Mouse (Mus musculus): Measurements from ENCODE around the gene Pnmal2. TPM values are rescaled to one million over a fixed set of nuclear protein-coding genes. Genes with fewer than 3 reads are reported as not detected.

Gene Pnmal2
- polyA plus RNA-seq, 1 experiment from 2014 or later = 5.1 TPM

- H3K4me1 ChIP-seq (replicated peaks; ENCODE audit: control insufficient read depth, insufficient read depth, low read length) = peaks cover 39% of the 10 kb centered on the region
- H3K36me3 ChIP-seq (ENCODE audit: control insufficient read depth, insufficient read depth, low read length) = peaks cover 17% of the 10 kb centered on the region
- no peaks in the 10 kb centered on the region for H3K9me3 ChIP-seq (ENCODE audit: control insufficient read depth, low read length)
- peak overlapping the region; percentile 74 for H3K4me2 ChIP-seq (ENCODE audit: low read depth, low read length)
- ATAC-seq (ENCODE audit: low read depth) = no peak
- H3K9ac ChIP-seq (ENCODE audit: low read length) = peak overlapping the region; percentile 98
- peak overlapping the region; percentile 98 for H3K4me3 ChIP-seq (ENCODE audit: low read length)
- 50% methylated on average over 21 of the region's 21 CpGs for WGBS
- H3K27ac ChIP-seq (ENCODE audit: low read length) = no peak overlapping the region; the same call in 1 of the 2 replicates
- no peaks in the 10 kb centered on the region for H3K27me3 ChIP-seq (ENCODE audit: control insufficient read depth, insufficient read depth, low read depth, low read length)
Observed at GRCm38 (mm10) chr7:16920818-16921791, 23.4 kb upstream of the Pnmal2 start.

- H3K4me2 ChIP-seq (ENCODE audit: low read depth, low read length) = peak overlapping the region; percentile 74
- H3K27ac ChIP-seq (ENCODE audit: low read length) = peak overlapping the region; percentile 24; the same call in 1 of the 2 replicates
- peak overlapping the region; percentile 98 for H3K9ac ChIP-seq (ENCODE audit: low read length)
- ATAC-seq (ENCODE audit: low read depth) = no peak
- no peaks in the 10 kb centered on the region for H3K27me3 ChIP-seq (ENCODE audit: control insufficient read depth, insufficient read depth, low read depth, low read length)
- peaks cover 36% of the 10 kb centered on the region for H3K4me1 ChIP-seq (replicated peaks; ENCODE audit: control insufficient read depth, insufficient read depth, low read length)
- WGBS = 33% methylated on average over 6 of the region's 6 CpGs
- peak overlapping the region; percentile 98 for H3K4me3 ChIP-seq (ENCODE audit: low read length)
- H3K36me3 ChIP-seq (ENCODE audit: control insufficient read depth, insufficient read depth, low read length) = peaks cover 14% of the 10 kb centered on the region
- no peaks in the 10 kb centered on the region for H3K9me3 ChIP-seq (ENCODE audit: control insufficient read depth, low read length)
Observed at GRCm38 (mm10) chr7:16921881-16922335, 22.6 kb upstream of the Pnmal2 start.

GRCm38 (mm10) chr7:16922360-16922973 is 22.0 kb upstream of the Pnmal2 start:
- H3K27me3 ChIP-seq (ENCODE audit: control insufficient read depth, insufficient read depth, low read depth, low read length) = no peaks in the 10 kb centered on the region
- peaks cover 36% of the 10 kb centered on the region for H3K4me1 ChIP-seq (replicated peaks; ENCODE audit: control insufficient read depth, insufficient read depth, low read length)
- peak overlapping the region; percentile 98 for H3K4me3 ChIP-seq (ENCODE audit: low read length)
- no peak for ATAC-seq (ENCODE audit: low read depth)
- H3K27ac ChIP-seq (ENCODE audit: low read length) = no peak overlapping the region
- H3K36me3 ChIP-seq (ENCODE audit: control insufficient read depth, insufficient read depth, low read length) = peaks cover 9% of the 10 kb centered on the region
- H3K4me2 ChIP-seq (ENCODE audit: low read depth, low read length) = peak overlapping the region; percentile 74
- 37% methylated on average over 10 of the region's 10 CpGs for WGBS
- no peaks in the 10 kb centered on the region for H3K9me3 ChIP-seq (ENCODE audit: control insufficient read depth, low read length)
- H3K9ac ChIP-seq (ENCODE audit: low read length) = peak overlapping the region; percentile 98

- H3K4me3 ChIP-seq (ENCODE audit: low read length) = peak overlapping the region; percentile 98
- under 1% methylated on average over 49 of the region's 57 CpGs for WGBS
- peaks cover 2% of the 10 kb centered on the region; the same call in 1 of the 2 replicates for H3K36me3 ChIP-seq (ENCODE audit: control insufficient read depth, insufficient read depth, low read length)
- peak overlapping the region; percentile 74 for H3K4me2 ChIP-seq (ENCODE audit: low read depth, low read length)
- peak overlapping the region; percentile 93 for H3K27ac ChIP-seq (ENCODE audit: low read length)
- peak; percentile 1; the same call in 1 of the 2 replicates for ATAC-seq (ENCODE audit: low read depth)
- H3K4me1 ChIP-seq (replicated peaks; ENCODE audit: control insufficient read depth, insufficient read depth, low read length) = peaks cover 30% of the 10 kb centered on the region
- no peaks in the 10 kb centered on the region for H3K9me3 ChIP-seq (ENCODE audit: control insufficient read depth, low read length)
- H3K27me3 ChIP-seq (ENCODE audit: control insufficient read depth, insufficient read depth, low read depth, low read length) = no peaks in the 10 kb centered on the region
- peak overlapping the region; percentile 98 for H3K9ac ChIP-seq (ENCODE audit: low read length)
Observed at GRCm38 (mm10) chr7:16923283-16924036, 21.0 kb upstream of the Pnmal2 start.

- H3K4me2 ChIP-seq (ENCODE audit: low read depth, low read length) = peak within 1 kb of the TSS; percentile 74
- peak within 1 kb of the TSS; percentile 98 for H3K4me3 ChIP-seq (ENCODE audit: low read length)
- peak; percentile 95 for ATAC-seq (ENCODE audit: low read depth)
- peak within 1 kb of the TSS; percentile 93 for H3K27ac ChIP-seq (ENCODE audit: low read length)
- H3K36me3 ChIP-seq (ENCODE audit: control insufficient read depth, insufficient read depth, low read length) = peaks cover 2% of the 10 kb centered on the region; the same call in 1 of the 2 replicates
- H3K27me3 ChIP-seq (ENCODE audit: control insufficient read depth, insufficient read depth, low read depth, low read length) = no peaks in the 10 kb centered on the region
- H3K9me3 ChIP-seq (ENCODE audit: control insufficient read depth, low read length) = no peaks in the 10 kb centered on the region
- H3K9ac ChIP-seq (ENCODE audit: low read length) = peak within 1 kb of the TSS; percentile 98
- H3K4me1 ChIP-seq (replicated peaks; ENCODE audit: control insufficient read depth, insufficient read depth, low read length) = peaks cover 30% of the 10 kb centered on the region
- 1% methylated on average over 49 of the region's 64 CpGs for WGBS
Observed at GRCm38 (mm10) chr7:16924037-16924834, 20.2 kb upstream of the Pnmal2 start, which contains the start of gene Calm3. TSS of gene Calm3 (minus strand) at chr7:16924114.

GRCm38 (mm10) chr7:16928341-16928740 is 16.1 kb upstream of the Pnmal2 start:
- 24% methylated on average over 2 of the region's 2 CpGs for WGBS

GRCm38 (mm10) chr7:16930850-16931249 is 13.6 kb upstream of the Pnmal2 start:
- no peaks in the 10 kb centered on the region for H3K36me3 ChIP-seq (ENCODE audit: control insufficient read depth, insufficient read depth, low read length)
- ATAC-seq (ENCODE audit: low read depth) = no peak
- WGBS = 7% methylated on average over 1 of the region's 1 CpGs
- no peak overlapping the region for H3K9ac ChIP-seq (ENCODE audit: low read length)
- H3K4me1 ChIP-seq (replicated peaks; ENCODE audit: control insufficient read depth, insufficient read depth, low read length) = no peaks in the 10 kb centered on the region
- H3K4me3 ChIP-seq (ENCODE audit: low read length) = no peak overlapping the region
- H3K27me3 ChIP-seq (ENCODE audit: control insufficient read depth, insufficient read depth, low read depth, low read length) = no peaks in the 10 kb centered on the region
- no peaks in the 10 kb centered on the region for H3K9me3 ChIP-seq (ENCODE audit: control insufficient read depth, low read length)
- no peak overlapping the region for H3K27ac ChIP-seq (ENCODE audit: low read length)
- H3K4me2 ChIP-seq (ENCODE audit: low read depth, low read length) = no peak overlapping the region

More at GRCm38 (mm10) chr7:16928341-16928740, 16.1 kb upstream of the Pnmal2 start:
- Histone ChIP-seq H3K27ac (ENCODE audit: low read length) (no peak overlapping the region), H3K4me3 (ENCODE audit: low read length) (no peak overlapping the region), H3K4me2 (ENCODE audit: low read depth, low read length) (no peak overlapping the region), H3K27me3 (ENCODE audit: control insufficient read depth, insufficient read depth, low read depth, low read length) (no peaks in the 10 kb centered on the region), H3K9me3 (ENCODE audit: control insufficient read depth, low read length) (no peaks in the 10 kb centered on the region), H3K4me1 (replicated peaks; ENCODE audit: control insufficient read depth, insufficient read depth, low read length) (no peaks in the 10 kb centered on the region), H3K36me3 (ENCODE audit: control insufficient read depth, insufficient read depth, low read length) (no peaks in the 10 kb centered on the region), H3K9ac (ENCODE audit: low read length) (no peak overlapping the region)
- ATAC-seq (ENCODE audit: low read depth) = no peak

- Histone ChIP-seq H3K9me3 (ENCODE audit: control insufficient read depth, low read length) (no peaks in the 10 kb centered on the region), H3K4me3 (ENCODE audit: low read length) (no peak overlapping the region), H3K9ac (ENCODE audit: low read length) (no peak overlapping the region), H3K36me3 (ENCODE audit: control insufficient read depth, insufficient read depth, low read length) (no peaks in the 10 kb centered on the region), H3K27ac (ENCODE audit: low read length) (no peak overlapping the region; the same call in 1 of the 2 replicates), H3K4me2 (ENCODE audit: low read depth, low read length) (no peak overlapping the region), H3K4me1 (replicated peaks; ENCODE audit: control insufficient read depth, insufficient read depth, low read length) (no peaks in the 10 kb centered on the region), H3K27me3 (ENCODE audit: control insufficient read depth, insufficient read depth, low read depth, low read length) (no peaks in the 10 kb centered on the region)
- ATAC-seq (ENCODE audit: low read depth) = peak; percentile 73
- WGBS = 18% methylated on average over 14 of the region's 14 CpGs
Observed at GRCm38 (mm10) chr7:16931968-16932627, 12.4 kb upstream of the Pnmal2 start.

Measured in lung, embryonic 16.5 days (tissue).